Mouse (Mus musculus): Measurements from ENCODE around the gene Mcrip1. TPM values are rescaled to one million over a fixed set of nuclear protein-coding genes. Genes with fewer than 3 reads are reported as not detected.

The Mcrip1 gene
- polyA plus RNA-seq, 1 experiment from 2014 or later = 46.9 TPM

GRCm38 (mm10) chr11:120580871-120581331, 31.4 kb upstream of the Mcrip1 start:
- Histone ChIP-seq H3K9me3 (replicated peaks) (no peaks in the 10 kb centered on the region), H3K27ac (peak overlapping the region; percentile 83), H3K4me3 (replicated peaks) (peak overlapping the region; percentile 87), H3K27me3 (no peaks in the 10 kb centered on the region), H3K9ac (peak overlapping the region; percentile 91), H3K4me2 (peak overlapping the region; percentile 90), H3K36me3 (peaks cover 56% of the 10 kb centered on the region), H3K4me1 (replicated peaks) (peaks cover 60% of the 10 kb centered on the region)
- DNase-seq = peak; percentile 44
- peak; percentile 64 for ATAC-seq (ENCODE audit: low read depth)
- WGBS (ENCODE audit: insufficient replicate concordance) = 0% methylated on average over 41 of the region's 44 CpGs

DNA sequence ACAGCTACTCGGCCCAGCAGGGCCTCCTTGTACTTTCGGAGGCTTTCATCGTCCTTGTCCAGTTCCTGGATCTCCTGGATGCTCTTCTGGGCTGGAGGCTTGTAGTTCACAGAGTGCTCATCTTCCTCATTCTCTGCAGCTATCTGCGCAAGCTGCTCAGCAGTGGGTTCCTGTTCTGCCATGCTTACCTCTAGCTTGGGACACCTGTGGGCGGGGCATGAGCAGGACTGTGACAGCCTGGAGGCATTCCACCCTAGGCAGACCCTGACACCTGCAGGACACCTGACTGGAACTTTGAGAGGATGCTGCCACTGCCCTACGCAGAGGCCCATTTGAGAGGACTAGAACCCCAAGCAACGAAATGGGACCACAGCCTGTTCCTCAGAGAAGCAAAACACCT, 30.7 kb upstream of the Mcrip1 start:
- Histone ChIP-seq H3K27ac (peak overlapping the region; percentile 83), H3K27me3 (no peaks in the 10 kb centered on the region), H3K36me3 (peaks cover 48% of the 10 kb centered on the region), H3K9me3 (replicated peaks) (no peaks in the 10 kb centered on the region), H3K4me2 (peak overlapping the region; percentile 90), H3K4me3 (replicated peaks) (peak overlapping the region; percentile 87), H3K4me1 (replicated peaks) (peaks cover 65% of the 10 kb centered on the region), H3K9ac (peak overlapping the region; percentile 91)
- DNase-seq (no peak), ATAC-seq (ENCODE audit: low read depth) (no peak)
- 40% methylated on average over 7 of the region's 7 CpGs for WGBS (ENCODE audit: insufficient replicate concordance)

DNA sequence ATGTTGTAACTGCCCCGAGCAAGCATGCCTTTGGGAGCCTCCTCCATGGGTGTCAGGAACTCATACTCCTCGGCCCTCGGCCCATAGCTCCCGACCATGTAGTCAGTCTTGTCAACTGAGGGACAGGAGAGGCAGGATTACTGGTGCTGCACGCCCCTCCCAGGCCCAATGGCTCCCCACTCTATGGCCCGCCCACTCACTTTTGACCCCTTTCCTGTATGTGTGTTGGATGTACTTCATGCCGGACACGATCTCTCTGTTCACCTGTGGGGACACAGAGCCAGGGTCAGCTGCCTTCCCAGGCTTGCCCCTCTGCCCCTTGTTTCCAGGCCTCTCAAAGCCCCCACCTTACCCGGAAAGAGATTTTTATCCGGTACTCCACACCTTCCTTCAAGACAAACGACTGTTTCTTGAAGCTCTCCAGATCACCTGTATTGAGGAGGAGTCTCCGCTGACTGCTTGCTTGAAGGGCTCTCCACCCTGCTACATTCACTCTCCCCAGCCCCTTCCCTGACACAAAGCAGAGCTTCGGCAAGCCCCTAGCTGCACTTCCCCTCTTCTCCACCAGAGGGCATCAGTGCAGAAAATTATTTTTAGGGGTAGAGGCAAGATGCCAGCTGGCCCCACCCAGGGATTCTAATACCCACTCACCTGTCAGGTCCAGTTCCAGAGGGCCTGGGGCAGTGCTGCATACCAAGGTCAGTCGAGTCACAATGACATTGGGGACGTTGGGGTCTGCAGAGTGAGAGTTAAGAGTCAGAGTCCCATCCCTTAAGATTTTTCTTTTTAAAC, 30.0 kb upstream of the Mcrip1 start:
- peak overlapping the region; percentile 90 for H3K4me2 ChIP-seq
- peak overlapping the region; percentile 83 for H3K27ac ChIP-seq
- peak overlapping the region; percentile 87 for H3K4me3 ChIP-seq (replicated peaks)
- DNase-seq (peak; percentile 63), ATAC-seq (ENCODE audit: low read depth) (no peak)
- no peaks in the 10 kb centered on the region for H3K27me3 ChIP-seq
- WGBS (ENCODE audit: insufficient replicate concordance) = 56% methylated on average over 15 of the region's 15 CpGs
- H3K9ac ChIP-seq = peak overlapping the region; percentile 91
- H3K9me3 ChIP-seq (replicated peaks) = no peaks in the 10 kb centered on the region
- H3K4me1 ChIP-seq (replicated peaks) = peaks cover 72% of the 10 kb centered on the region
- peaks cover 44% of the 10 kb centered on the region for H3K36me3 ChIP-seq

- Histone ChIP-seq H3K27ac (0 out of 2 replicates have a peak overlapping the region, but pooled peaks have one; percentile 18), H3K9me3 (replicated peaks) (no peaks in the 10 kb centered on the region), H3K4me2 (no peak overlapping the region), H3K4me3 (replicated peaks) (no peak overlapping the region), H3K27me3 (no peaks in the 10 kb centered on the region), H3K4me1 (replicated peaks) (peaks cover 78% of the 10 kb centered on the region), H3K9ac (0 out of 2 replicates have a peak overlapping the region, but pooled peaks have one; percentile 26), H3K36me3 (peaks cover 36% of the 10 kb centered on the region)
- 86% methylated on average over 11 of the region's 11 CpGs for WGBS (ENCODE audit: insufficient replicate concordance)
- ATAC-seq (ENCODE audit: low read depth) (no peak), DNase-seq (no peak)
Measured at GRCm38 (mm10) chr11:120578694-120579243, 29.2 kb upstream of the Mcrip1 start.

GRCm38 (mm10) chr11:120578024-120578693, 28.6 kb upstream of the Mcrip1 start:
- Histone ChIP-seq H3K9ac (0 out of 2 replicates have a peak overlapping the region, but pooled peaks have one; percentile 26), H3K4me3 (replicated peaks) (no peak overlapping the region), H3K27me3 (no peaks in the 10 kb centered on the region), H3K4me2 (no peak overlapping the region), H3K4me1 (replicated peaks) (peaks cover 78% of the 10 kb centered on the region), H3K9me3 (replicated peaks) (no peaks in the 10 kb centered on the region), H3K36me3 (peaks cover 32% of the 10 kb centered on the region), H3K27ac (peak overlapping the region; percentile 80)
- ATAC-seq (ENCODE audit: low read depth) (no peak), DNase-seq (no peak)
- WGBS (ENCODE audit: insufficient replicate concordance) = 86% methylated on average over 10 of the region's 10 CpGs

DNA sequence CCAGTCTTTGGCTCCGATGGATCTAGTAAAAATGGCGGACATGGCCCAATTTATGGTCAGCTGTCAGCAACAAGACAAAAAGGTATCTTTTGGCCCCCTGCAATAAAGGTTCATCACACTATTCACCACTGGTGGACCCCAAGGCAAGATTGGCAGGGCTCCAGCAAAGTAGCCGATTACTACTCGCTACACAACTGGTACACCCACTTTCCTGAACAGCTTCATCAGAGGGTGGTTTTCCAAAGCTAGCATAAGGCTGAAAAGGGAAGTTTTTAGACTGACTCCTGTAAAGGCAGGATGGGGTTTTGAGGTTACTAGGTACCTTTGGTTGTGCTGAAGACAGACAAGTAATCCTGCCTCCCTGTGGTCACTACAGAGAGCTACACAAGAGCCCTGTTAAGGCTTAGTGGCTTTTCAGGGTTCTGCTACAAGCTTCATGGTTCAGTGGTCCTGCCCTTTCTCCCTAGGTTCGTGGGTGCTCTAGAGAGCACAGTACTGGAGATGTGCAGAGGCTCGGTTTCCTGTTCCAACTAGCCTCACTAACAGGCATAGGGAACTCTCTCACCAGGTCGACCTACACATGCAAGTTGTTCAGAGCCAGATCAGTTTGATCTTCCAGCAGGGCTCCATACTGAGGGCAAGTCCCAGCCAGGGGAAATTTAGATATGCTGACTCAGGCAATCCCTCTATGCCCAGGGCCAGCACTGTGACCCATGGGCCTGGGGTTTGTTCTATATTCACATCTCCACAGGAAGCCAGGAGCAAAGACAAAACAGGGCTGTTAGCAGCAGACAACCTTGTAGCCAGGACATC, 27.9 kb upstream of the Mcrip1 start:
- H3K36me3 ChIP-seq = peaks cover 31% of the 10 kb centered on the region
- H3K9me3 ChIP-seq (replicated peaks) = no peaks in the 10 kb centered on the region
- H3K27me3 ChIP-seq = no peaks in the 10 kb centered on the region
- peak overlapping the region; percentile 80 for H3K27ac ChIP-seq
- H3K4me3 ChIP-seq (replicated peaks) = no peak overlapping the region
- 0 out of 2 replicates have a peak overlapping the region, but pooled peaks have one; percentile 31 for H3K9ac ChIP-seq
- H3K4me1 ChIP-seq (replicated peaks) = peaks cover 76% of the 10 kb centered on the region
- no peak for DNase-seq
- no peak overlapping the region for H3K4me2 ChIP-seq
- ATAC-seq (ENCODE audit: low read depth) = no peak
- 72% methylated on average over 7 of the region's 7 CpGs for WGBS (ENCODE audit: insufficient replicate concordance)

GRCm38 (mm10) chr11:120576365-120576981, 26.9 kb upstream of the Mcrip1 start:
- Histone ChIP-seq H3K4me1 (replicated peaks) (peaks cover 78% of the 10 kb centered on the region), H3K27ac (peak overlapping the region; percentile 80), H3K4me3 (replicated peaks) (no peak overlapping the region), H3K9ac (peak overlapping the region; percentile 31; the same call in 1 of the 2 replicates), H3K9me3 (replicated peaks) (no peaks in the 10 kb centered on the region), H3K4me2 (no peak overlapping the region), H3K36me3 (peaks cover 32% of the 10 kb centered on the region), H3K27me3 (no peaks in the 10 kb centered on the region)
- WGBS (ENCODE audit: insufficient replicate concordance) = 82% methylated on average over 3 of the region's 3 CpGs
- DNase-seq (no peak), ATAC-seq (ENCODE audit: low read depth) (no peak)

- H3K9ac ChIP-seq = no peak overlapping the region
- no peaks in the 10 kb centered on the region for H3K9me3 ChIP-seq (replicated peaks)
- H3K27ac ChIP-seq = peak overlapping the region; percentile 80
- H3K4me1 ChIP-seq (replicated peaks) = peaks cover 83% of the 10 kb centered on the region
- peaks cover 37% of the 10 kb centered on the region for H3K36me3 ChIP-seq
- DNase-seq (no peak), ATAC-seq (ENCODE audit: low read depth) (no peak)
- no peak overlapping the region for H3K4me2 ChIP-seq
- H3K4me3 ChIP-seq (replicated peaks) = no peak overlapping the region
- H3K27me3 ChIP-seq = no peaks in the 10 kb centered on the region
Measured at GRCm38 (mm10) chr11:120575940-120576339, 26.4 kb upstream of the Mcrip1 start.

GRCm38 (mm10) chr11:120575046-120575445, 25.5 kb upstream of the Mcrip1 start:
- DNase-seq (no peak), ATAC-seq (ENCODE audit: low read depth) (no peak)
- no peaks in the 10 kb centered on the region for H3K9me3 ChIP-seq (replicated peaks)
- peak overlapping the region; percentile 90 for H3K27ac ChIP-seq
- H3K4me3 ChIP-seq (replicated peaks) = peak overlapping the region; percentile 96
- H3K4me1 ChIP-seq (replicated peaks) = peaks cover 84% of the 10 kb centered on the region
- H3K4me2 ChIP-seq = peak overlapping the region; percentile 93
- peak overlapping the region; percentile 95 for H3K9ac ChIP-seq
- 79% methylated on average over 2 of the region's 2 CpGs for WGBS (ENCODE audit: insufficient replicate concordance)
- H3K27me3 ChIP-seq = no peaks in the 10 kb centered on the region
- peaks cover 45% of the 10 kb centered on the region for H3K36me3 ChIP-seq

DNA sequence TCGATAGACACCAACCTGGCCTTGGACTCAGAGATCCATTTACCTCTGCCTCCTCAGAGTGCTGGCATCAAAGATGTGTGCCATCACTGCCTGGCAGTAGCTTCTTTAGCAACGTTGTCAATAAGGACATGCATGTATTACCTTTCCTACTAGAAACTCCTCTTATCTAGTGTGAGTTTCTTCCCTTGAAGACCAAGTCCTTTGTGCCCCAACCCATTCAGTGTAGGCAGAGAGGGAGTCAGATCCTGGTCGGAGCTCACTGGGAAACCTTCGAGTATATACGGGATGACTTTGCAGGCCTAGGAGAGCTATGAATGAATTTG, 24.7 kb upstream of the Mcrip1 start:
- H3K9me3 ChIP-seq (replicated peaks) = no peaks in the 10 kb centered on the region
- peaks cover 43% of the 10 kb centered on the region for H3K36me3 ChIP-seq
- H3K27ac ChIP-seq = peak overlapping the region; percentile 90
- H3K4me1 ChIP-seq (replicated peaks) = peaks cover 79% of the 10 kb centered on the region
- DNase-seq (no peak), ATAC-seq (ENCODE audit: low read depth) (no peak)
- peak overlapping the region; percentile 93 for H3K4me2 ChIP-seq
- 38% methylated on average over 5 of the region's 5 CpGs for WGBS (ENCODE audit: insufficient replicate concordance)
- peak overlapping the region; percentile 95 for H3K9ac ChIP-seq
- H3K27me3 ChIP-seq = no peaks in the 10 kb centered on the region
- H3K4me3 ChIP-seq (replicated peaks) = peak overlapping the region; percentile 96

Data from liver, embryonic 13.5 days (tissue).